Mouse (Mus musculus): ENCODE data around the gene Tmed5.

DNA sequence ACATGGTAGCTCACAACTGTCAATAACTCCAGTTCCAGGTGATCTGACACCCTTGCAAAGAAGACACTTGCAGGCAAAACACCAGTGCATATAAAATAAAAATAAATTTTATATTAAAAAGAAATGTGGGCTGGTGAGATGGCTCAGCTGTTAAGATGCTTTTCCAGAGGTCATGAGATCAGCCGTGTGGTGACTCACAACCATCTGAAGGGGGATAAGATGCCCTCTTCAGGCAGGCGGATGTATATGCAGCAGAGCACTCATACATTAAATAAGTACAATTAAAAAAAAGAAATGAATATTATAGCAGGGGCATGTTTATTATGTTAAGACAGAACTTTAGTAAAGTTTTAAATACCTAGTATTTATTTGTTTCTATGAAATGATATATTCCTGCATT is 50.0 kb downstream of the Tmed5 start:
- TF ChIP-seq CTCF (IDR thresholded peaks at IDR 0.05; ENCODE audit: borderline replicate concordance, control insufficient read depth, extremely low read depth, insufficient read depth, low read length, poor library complexity) (no peak), POLR2A (IDR thresholded peaks at IDR 0.05; ENCODE audit: control insufficient read depth, extremely low read depth, insufficient read depth, low read length, poor library complexity) (no peak)
